Mouse (Mus musculus) kidney, adult 18-20 months (tissue): Measurements from ENCODE around the gene Itgb2l.
A peak's percentile ranks its signal among the peaks of the same experiment; 100 is the strongest.
"Not testable (repeated sequence)": the region's sequence is repeated elsewhere in the genome, so short reads cannot be mapped to it uniquely, and the experiment has no call there.

ENCODE experiments used
- DNase-seq: peaks from one replicate; pipeline ENCODE4 v3.0.0; 2021

The Itgb2l gene

DNA sequence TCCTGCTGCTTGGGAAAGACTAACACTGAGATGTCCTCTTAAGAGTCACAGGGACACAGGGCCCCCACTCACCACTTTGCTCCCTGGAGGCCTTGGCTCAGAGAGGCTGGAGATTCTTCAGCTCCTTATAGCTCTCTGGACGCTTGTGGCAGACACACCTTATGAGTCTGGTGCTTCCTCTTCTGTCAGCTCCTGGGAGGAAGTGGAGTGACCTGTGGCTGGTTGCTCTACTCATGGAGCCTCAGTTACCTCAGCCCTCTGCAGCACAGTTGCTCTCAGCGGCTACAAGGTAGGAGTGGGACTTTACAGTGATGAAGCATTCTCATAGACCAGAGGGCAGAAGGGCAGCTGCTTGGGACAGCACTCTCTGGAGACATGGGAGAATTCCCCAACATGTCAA, at the start of gene Itgb2l:
TSS of gene Itgb2l (minus strand) at position 152 of the 400 bp plus-strand sequence.
- DNase-seq, result no peak

DNA sequence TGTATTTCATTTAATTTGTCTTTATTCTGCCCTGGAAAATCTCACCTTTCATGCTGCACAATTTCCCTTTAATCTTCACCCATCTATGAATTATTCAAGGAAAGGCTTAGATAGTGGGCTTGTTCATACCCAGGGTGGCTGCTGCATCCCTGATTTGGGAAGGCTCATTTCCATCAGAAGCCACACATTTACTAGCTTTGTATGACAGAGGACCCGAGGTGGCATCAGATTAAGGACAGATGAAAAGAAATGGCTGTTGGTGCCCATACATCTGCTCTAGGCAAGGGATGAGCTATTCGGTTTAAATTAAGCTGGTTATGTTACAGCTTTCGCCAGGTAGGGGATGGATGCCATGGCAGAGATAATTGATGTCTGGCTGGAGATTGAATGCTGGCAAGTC, 48.1 kb upstream of the Itgb2l start:
- no peak for DNase-seq

DNA sequence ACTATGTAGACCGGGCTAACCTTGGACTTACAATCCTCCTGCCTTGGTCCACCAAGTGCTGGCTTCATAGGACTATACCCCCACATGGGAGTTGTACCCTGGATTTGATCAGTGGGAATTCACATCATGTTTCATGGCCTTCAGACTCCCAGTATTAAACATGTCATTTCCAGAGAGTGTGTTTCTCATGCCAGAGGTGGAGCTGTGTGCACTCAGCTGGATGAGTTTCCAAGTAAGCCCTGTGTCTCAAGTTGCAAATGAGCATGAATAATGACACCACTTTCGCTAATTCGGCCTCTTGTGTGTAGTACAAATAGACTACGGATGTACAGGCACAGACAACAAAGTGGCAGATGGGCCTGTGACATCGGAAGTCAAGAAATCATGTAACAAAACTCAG, 44.6 kb upstream of the Itgb2l start:
- DNase-seq, result no peak

DNA sequence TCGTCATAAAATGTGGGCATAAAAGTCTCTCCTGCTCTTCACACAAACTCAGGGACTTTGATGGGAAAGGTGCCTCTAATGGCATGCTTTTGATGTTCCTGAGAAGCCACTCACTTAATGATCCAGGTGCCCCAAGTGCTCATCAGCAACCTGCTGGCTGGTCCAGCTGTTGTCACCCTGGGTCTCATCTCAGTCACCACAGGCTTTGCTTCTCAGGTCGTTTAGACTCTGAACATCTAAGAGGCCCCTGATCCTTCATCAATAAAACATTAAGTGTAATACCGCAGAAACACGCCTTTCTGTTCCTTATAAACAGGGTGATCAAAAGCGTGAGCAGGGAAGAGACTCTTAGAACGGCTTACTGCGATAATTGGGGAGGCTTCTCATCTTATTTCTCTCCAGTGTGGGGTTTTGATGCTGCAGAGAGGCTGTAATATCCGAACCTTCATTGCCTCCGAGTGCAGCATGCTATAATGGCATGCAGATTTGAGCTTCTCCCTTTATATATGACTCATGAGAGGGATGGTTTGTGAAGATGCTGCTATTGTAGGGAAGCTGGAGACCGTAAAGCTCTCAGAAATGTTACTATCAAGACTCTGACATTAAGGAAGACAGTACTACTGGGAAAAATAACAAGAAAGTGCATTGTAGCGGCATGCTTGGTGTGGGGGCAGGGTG, 43.7 kb upstream of the Itgb2l start:
- no peak for DNase-seq

DNA sequence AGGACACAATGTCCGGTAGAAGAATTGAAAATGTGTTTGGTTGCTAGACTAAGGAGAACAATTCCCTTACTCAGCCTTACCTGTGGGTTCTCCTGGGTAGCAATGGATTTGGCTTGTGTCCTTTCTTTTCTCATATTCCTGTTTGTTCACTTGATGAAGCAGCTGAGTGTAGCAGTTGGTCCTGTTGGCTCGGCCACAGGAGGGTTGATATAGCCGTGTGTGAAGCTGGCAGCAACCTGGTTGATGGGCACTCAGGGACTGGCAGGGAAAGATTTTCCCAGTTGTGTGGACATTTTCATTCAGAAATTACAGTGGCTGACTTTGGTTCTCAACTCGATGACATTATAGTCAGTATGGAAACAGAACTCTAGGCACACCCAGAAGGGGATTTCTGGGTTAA, 38.4 kb upstream of the Itgb2l start:
- no peak for DNase-seq

DNA sequence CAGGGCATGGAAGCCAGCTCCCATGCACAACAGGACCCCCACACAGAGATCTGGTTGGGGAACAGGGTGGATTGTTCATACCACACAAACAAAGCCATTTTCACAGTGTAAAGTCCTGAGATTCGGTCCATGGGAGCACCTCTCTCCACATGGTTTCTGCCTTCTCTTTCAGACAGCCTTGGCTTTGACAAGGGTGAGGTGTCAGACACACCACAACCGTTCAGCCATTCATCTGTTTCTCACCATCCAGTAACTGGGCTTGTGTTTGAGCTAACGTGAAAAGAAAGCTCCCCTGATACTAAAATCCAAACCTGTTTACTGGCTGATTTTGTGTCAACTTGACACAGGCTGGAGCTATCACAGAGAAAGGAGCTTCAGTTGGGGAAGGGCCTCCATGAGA, 30.8 kb upstream of the Itgb2l start:
- DNase-seq, result no peak

DNA sequence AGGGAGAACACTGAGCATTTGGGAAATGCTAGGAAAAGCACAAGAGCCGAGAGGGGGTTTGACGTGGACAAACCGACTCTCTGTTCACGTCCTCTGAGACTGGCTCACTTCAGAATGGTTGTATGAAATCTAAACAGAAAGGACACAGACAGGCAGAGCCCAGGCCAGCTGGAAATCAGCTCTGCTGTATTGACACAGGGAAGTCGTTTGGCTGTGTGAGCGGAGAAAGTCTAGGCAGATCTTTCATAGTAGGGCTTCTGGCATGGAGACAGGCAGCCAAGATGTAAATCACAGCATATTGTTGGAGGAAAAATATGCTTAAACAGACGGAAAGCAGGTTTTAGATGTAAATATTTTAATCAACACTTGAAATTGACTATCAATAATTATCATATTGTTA, 29.4 kb upstream of the Itgb2l start:
- no peak for DNase-seq

DNA sequence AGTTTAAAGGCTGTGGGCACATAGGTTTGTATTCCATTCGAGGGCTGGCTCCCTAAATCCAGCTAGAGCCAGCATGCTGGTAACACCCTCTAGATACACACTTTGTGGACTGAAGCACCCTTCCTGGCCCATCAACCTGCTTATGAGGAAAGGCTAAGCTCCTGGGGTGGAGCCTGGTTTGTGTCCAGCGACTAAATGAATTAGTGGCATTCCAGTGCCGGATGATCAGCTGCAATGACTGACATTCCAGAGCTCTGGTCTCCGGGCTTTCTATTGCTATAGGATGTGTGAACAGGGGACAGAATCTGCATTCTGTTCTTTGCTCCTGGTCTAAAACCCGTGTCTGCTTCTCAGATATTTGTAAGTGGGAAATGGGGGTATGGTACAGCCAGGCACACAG, 28.9 kb upstream of the Itgb2l start:
- DNase-seq, result no peak

DNA sequence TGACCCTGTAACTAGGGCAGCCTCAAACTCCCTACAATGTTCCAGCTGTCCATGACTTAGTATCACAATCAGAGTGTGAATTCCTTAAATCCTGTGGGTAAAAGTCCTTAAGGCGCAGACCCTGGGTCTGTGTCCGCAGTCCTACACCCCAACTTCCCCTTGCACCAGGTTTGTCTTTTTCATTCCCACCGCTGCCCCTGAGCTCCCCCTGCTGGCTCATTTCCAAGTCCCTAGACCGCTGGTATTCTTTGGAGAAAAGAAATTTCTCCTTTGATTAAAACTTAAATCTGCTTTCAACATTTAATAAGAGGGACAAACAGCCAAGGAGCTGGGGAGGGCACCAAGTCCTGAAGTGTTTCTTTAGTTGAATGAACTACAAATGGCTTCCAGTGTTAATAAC, 26.2 kb upstream of the Itgb2l start:
- no peak for DNase-seq

DNA sequence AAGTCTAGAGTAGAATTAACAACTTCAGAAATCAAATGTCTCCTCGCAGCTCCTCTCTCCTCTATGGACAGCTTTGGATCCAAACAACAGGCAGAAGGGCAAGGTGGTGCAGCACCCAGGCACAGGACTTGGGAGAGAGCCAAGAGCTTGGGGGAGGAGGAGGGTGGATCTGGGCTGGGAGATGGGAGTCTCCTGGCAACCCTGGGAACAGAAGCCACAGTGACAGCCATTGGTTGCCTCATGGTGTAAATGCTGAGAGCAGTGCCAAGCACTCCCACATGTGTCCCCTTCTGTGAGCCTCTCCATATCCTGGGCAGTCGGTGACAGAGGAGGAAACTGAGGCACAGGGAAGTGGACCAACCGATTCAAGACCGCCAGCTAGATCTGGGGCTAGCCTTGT, 25.3 kb upstream of the Itgb2l start:
- DNase-seq, result no peak

DNA sequence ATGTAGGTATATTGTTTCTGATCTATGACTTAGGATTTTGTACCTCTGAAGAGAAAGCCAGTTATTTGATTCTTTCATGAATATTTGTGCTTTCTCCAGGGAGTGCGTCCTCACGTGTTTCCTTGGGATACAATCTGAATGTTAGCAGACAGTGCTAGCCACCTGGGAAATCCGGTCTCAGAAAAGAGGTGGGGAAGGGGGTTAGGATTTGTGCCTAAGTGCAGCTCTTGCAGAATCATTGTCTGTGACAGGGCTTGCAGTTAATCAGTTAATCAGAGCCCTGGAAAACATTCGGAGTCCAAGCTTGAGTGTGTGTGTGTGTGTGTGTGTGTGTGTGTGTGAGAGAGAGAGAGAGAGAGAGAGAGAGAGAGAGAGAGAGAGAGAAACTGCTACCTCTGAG, 24.6 kb upstream of the Itgb2l start:
- DNase-seq, result no peak

DNA sequence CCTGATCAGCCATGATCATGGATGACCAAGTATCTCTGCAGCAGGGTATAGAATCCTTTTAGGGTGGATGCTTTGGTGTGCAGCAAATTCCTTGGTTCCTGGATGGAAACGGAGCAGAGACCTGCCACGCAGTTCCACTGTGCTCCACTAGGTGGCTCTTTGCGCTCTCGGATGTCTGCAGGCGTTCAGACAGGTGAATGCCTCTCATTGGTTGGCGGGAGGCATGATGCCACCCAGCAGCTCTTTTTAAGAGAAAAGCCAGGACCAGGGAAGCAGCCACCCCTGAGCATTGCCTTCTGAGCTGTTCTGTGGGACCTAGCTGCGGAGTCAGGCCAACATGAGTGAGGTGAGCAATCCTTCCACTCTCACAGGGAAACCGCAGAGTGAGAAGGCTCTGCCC, 24.0 kb upstream of the Itgb2l start, which contains the start of gene Pcp4:
TSS of gene Pcp4 (plus strand) at position 162 of the 400 bp plus-strand sequence.
- DNase-seq, result peak; percentile 80

DNA sequence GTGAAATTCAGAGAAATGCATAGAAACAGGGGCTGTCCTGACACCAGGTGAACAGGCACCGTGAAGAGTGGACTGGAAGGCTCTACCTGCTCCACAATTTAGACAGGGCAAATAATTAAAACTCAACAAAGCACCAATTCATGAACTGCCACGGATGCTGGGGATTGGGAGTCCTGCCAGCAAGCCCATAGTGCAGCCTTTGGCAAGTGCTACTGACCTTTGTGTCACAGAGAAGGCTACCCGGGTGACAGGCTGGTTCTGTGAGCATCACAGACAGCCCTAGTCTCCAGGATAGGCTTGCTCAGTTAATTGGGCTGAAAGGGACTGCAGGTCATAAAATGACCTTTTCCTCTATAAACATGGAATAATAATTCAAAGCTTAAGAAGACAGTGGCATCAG, 17.4 kb upstream of the Itgb2l start:
- DNase-seq, result no peak

DNA sequence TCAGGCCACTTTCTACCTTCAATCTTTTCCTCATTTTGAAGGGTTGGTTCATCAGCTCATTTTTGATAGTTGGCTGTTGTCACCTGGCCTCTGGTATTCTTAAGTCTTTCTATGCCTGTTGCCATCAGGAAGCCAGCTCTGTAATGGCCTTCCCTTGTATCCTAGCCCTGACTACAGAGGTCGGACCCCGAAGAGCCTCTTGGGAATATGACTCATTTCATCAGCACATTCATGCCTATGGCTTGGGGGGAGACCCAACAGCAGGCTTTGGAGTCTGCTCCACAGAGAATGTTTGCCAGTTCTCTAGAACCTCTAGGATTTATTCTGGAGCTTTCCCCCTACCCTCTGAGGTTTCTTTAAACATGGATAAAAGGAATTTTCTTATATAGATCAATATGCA, 15.9 kb upstream of the Itgb2l start:
- no peak for DNase-seq

DNA sequence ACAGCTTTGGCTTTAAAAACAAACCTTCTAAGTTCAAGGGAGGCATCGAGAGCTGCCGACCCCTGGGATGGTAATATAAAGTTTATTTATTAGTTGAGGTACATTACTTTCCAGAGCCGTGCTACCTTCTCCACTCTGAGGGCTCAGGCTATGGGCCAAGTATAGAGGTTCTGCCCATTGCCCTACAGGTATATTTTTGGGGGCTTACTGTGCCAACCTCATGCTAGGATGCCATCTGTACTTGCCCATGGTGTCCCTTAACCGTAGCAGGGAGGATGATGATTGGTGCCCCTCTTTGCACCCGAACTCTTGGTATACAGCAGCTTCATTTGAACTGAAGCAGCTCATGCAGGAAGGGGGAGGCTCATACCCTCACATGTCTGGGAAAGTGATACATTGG, 14.2 kb upstream of the Itgb2l start:
- DNase-seq, result no peak

DNA sequence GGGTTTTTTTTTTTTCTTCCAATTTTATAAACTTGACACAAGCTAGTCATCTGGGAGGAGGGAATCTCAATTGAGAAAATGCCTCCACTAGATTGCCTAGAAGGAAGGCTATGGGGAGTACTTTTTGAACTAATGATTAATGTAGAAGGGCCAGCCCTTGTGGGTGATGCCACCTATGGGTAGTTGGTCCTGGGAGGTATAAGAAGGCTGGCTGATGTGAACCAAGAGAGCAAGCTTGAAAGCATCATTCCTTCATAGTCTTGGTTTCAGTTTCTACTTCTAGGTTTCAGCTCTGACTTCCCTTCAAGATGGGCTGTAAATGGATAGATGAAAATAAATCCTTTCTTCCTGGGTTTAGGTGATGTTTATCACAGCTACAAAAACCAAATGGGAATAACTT, 10.7 kb upstream of the Itgb2l start:
- no peak for DNase-seq

DNA sequence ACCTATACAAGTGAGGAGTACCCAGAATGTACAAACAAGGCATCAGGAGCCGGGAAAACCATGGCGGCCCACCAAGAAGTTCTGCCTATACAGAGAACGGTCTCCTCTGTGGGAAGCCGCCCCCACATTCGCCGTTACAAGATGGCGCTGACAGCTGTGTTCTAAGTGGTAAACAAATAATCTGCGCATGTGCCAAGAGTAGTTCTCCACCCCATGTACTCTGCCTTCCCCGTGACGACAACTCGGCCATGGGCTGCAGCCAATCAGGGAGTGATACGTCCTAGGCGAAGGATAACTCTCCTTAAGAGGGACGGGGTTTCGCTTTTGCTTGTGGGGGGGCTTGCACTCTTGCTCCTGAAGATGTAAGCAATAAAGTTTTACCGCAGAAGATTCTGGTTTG, 7.5 kb upstream of the Itgb2l start:
- not testable (repeated sequence) for DNase-seq

DNA sequence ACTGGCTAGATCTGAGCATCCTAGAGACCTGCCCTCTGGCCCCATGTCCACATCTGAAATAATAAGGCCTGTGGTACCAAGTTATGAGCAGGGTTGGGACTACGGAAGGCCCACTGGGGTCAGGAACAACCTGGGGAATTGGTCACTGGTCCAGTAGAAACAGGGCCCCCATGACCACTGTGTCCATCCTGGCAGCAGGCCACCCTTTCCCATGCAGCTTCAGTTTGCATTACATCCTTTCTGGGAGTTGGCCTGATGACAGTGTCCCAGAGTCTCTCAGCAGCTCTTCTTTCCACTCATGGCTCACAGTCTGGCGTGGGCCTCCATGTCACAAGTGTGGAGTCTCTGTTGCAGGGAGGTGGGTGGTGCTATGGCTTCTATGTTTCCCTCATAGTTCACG, 1.6 kb downstream of the Itgb2l start:
- DNase-seq, result no peak

DNA sequence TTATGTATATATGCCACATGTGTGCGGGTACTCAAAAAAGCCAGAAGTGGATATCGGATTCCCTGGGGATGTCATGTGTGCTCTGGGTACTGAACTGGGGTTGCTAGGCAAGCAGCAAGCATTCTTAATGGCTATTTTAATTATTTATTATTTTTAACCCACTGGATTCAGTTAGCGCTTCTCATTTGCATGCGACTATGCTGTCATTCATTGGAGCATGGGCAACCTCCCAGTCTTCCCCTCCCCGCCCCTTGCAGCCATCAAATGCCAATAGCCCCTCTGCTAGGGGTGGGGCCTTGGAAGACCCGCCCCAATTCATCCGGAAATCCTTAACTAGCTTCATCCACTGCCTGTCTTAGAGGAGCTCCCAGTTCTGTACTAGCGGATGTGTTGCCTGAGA, 2.5 kb downstream of the Itgb2l start:
- no peak for DNase-seq

DNA sequence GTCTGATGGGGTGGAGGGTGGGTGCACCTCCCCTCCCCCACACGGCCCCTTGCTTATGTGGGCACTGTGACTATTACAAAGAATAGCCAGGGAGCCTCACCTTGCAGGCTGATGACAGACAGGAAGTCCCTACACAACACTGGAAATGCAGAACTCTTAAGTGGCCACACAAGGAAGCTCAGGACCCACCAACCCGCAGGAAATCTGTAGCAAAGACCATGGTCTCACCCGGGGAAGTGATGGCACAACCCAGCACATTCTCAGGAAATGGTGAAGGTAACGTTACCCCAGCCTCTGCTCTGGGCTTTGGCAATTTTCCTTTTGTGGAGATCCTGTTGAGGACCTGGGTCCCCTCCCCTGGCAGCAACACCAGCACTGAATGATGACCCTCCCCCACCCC, 3.7 kb downstream of the Itgb2l start:
- DNase-seq, result no peak

DNA sequence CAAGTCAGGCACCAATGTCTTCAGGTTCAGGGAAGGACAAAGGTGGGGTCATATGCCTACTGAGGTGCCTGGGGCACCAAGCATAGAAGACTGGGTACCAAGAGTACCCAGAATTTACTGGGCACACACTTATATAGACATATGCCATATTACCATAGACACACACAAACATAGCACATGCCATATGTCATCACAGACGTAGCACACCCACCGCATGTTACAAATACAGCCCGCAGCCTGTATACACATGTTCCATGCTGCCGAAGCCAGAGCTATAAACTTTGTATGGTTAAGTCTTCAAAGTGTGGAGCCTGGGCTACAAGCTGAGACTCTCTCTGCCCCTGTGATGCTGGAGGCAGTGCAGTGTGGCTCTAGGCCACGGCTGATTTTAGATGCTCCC, 4.5 kb downstream of the Itgb2l start:
- DNase-seq, result no peak

DNA sequence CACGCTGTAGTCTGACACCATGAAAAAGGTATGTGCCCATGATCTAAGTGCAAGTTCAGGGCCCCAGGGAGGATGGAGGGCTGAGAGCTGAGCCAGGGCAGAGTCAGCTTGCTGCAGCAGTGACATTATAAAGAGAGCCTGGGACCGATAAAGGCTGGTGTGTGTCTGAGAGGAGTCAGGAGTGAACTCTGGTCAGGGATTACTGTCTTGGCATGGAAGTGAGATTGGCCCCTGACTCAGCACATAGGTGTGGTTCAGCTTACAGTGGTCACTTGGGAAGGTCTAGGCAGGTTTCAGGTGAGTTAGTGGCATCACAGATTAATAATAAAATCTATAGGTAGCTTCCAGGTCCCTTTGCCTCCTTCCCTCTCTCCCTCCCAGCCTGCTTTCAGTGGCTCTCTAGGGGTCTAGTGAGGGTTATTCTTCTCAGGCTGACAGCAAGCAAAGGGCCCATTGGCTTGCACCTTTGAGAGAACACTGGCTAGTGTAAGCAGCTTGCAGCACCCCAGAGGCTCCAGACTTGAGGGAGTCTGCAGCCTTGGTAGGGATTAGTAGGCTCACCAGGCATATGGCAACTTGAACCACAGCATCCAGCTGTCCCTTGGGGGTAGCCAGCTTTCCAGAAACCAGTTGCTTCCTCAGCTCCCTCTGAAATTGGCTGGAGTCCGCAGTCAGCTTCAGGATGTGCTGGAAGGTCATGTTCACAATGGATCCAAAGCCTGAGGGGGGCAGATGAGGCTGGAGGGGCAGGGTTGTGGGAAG, 9.2 kb downstream of the Itgb2l start:
- no peak for DNase-seq

DNA sequence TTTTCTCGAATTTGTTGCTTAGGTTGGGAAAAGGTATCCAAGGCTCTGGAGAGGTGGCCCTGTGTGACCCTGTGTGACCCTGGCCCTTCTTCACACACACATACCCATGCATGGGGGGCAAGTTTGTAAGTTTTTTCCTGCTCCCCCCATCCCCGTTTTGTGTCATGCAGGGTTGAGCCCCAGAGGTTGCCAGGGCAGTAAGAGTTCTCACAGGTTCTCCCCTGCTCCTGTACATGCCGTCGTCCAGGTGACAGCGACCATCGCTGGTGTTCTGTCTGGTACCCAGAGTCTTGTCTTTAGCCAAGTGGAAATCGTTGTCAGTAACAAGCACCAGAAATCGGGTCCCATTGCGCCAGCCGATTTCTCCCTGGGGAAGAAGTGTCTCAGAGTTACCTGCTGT, 10.2 kb downstream of the Itgb2l start:
- DNase-seq, result no peak

DNA sequence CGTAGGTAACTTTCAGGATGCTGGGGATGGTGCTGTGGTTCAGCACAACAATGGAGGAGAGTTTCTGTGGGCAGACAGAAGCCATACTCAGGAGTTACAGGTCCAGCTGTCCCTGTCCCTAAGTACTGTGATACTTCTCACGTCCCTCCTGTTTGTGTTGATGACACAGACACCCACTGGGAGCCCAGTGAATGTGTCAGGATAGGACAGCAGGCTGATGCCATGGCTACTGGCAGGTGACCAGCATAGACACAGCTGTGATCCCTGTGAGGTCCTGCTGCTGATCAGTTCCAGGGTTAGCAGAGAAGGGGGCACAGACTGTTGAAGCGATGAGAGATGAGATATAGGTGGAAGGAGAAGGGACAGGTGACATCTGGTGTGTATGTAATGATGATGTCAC, 14.4 kb downstream of the Itgb2l start:
- no peak for DNase-seq

DNA sequence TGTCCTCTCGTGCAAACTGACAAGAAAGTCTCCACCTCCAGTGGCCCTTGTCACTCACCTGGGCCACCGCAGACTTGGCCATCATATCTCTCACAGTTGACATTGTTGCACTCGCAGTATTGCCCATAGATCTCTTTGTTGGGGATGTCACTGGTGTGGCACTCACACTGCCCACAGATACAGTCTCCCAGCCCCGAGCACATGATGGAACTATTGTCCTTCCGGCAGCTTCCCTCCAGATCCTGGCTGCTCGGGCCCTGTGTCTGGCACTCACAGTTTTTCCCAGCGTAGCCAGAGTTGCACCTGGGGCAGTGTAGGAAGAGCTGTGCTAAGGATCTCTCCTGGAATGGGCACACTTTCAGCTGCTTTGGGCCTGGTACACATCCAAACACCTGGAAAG, 16.7 kb downstream of the Itgb2l start:
- DNase-seq, result no peak
